Mouse (Mus musculus): ENCODE data around the gene Dpf3. TPM values are rescaled to one million over a fixed set of nuclear protein-coding genes. Genes with fewer than 3 reads are reported as not detected.

Gene Dpf3
- polyA plus RNA-seq, 1 experiment from 2014 or later: not detected

DNA sequence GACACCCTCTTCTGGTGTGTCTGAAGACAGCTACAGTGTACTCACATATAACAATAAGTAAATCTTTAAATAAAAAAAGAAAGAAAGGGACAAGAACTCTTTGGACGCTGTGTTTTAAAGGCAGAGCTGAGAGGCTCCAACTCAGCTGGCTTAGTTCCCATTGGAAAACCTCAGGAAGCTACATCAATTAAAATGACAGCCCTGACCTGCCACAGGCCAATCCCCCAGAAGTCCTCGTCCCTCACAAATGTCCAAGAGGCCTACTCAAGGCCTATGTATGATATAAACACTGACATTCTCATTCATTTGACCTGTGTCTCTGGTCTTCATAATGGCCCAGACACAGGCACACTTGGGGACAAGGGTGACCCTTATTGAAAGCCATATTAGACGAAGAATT, 107.5 kb downstream of the Dpf3 start:
- H3K4me3 ChIP-seq (ENCODE audit: inconsistent target): no peak overlapping the region
- 71% methylated on average over 3 of the region's 3 CpGs for WGBS (ENCODE audit: missing documents)
- H3K27ac ChIP-seq: no peak overlapping the region

DNA sequence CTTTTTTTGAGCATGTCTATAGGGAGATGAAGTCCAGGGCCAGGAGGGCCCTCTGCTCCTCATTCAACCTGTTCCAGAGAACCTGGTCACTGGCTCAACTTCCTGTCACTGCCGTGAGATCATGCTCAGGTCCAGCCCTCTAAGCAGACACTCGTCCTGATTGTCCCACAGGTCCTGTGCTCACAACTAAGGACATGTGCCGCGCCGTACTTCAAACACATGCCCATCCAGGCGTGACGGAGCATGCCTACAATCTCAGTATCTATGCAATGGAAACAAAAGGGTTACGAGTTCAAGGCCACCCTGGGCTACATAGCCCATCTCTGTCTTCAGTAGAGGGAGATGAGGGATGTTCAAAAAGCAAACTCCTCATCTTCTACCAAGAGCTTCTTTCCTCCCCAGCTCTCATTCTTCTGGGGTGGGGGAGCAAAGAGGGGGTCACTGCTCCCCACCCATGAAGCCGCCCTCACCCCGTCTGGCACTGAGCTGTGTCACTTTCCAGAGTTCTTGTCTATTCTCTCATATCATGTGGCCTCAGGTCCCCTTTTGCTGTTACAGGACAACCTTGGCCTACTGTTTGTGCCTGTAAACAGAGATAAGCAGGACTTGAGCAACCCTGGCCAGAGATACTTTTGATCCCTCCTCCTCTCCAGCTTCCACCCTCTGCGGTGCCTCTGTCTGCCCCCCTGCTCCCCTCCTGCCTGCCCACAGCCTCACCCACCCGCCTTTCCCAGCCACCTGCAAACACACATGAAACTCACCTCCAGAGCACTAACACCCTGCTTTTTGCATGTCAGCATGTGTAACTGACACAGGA, 112.3 kb downstream of the Dpf3 start:
- no peak overlapping the region for H3K27ac ChIP-seq
- H3K79me2 ChIP-seq (ENCODE audit: inconsistent target): no peaks in the 10 kb centered on the region
- H3K36me3 ChIP-seq (ENCODE audit: inconsistent target): no peaks in the 10 kb centered on the region
- WGBS (ENCODE audit: missing documents): 71% methylated on average over 12 of the region's 12 CpGs
- H3K4me3 ChIP-seq (ENCODE audit: inconsistent target): no peak overlapping the region

More for the DNA sequence above, 107.5 kb downstream of the Dpf3 start:
- Histone ChIP-seq H3K79me2 (ENCODE audit: inconsistent target) (no peaks in the 10 kb centered on the region), H3K36me3 (ENCODE audit: inconsistent target) (no peaks in the 10 kb centered on the region)

DNA sequence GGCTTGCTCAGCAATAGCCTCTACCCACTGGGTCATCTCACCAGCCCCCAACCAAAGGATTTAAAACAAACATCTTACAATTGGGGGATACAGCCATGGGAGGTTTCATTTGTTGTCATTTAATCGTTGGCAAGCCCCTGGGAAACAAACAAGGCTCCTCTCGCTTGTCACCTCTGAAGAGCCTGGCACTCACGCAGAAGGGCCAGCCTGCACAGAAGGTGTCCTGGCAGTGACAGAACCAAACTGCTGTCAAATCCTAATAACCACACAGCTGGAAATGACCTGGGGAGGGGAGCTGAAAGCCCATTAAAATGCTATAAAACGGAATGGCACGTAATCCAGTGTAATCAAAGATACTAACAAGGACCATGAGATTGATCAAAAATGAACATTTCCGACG, 114.4 kb downstream of the Dpf3 start:
- H3K79me2 ChIP-seq (ENCODE audit: inconsistent target): no peaks in the 10 kb centered on the region
- H3K4me3 ChIP-seq (ENCODE audit: inconsistent target): no peak overlapping the region
- no peaks in the 10 kb centered on the region for H3K36me3 ChIP-seq (ENCODE audit: inconsistent target)
- no peak overlapping the region for H3K27ac ChIP-seq
- WGBS (ENCODE audit: missing documents): 89% methylated on average over 7 of the region's 7 CpGs

DNA sequence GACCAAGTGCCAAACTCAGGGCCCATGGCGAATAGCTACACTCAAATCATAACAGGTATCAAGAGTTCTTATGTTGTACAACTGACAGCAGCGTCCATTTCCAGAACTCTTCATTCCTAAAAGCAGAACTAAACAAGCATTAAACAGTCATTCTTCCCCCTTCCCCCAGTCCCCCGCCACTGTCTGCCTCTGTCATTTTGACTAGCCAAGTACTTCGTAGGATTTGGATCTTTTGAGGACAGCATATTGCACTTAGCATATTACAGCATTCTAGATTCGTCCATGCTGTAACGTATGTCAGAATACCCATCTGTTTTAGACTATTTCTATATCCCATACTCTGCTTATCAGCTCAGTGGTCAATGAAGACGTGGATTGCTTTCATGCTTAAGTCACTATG, 115.2 kb downstream of the Dpf3 start:
- WGBS (ENCODE audit: missing documents): 72% methylated on average over 7 of the region's 7 CpGs
- no peak overlapping the region for H3K4me3 ChIP-seq (ENCODE audit: inconsistent target)
- H3K79me2 ChIP-seq (ENCODE audit: inconsistent target): no peaks in the 10 kb centered on the region
- H3K36me3 ChIP-seq (ENCODE audit: inconsistent target): no peaks in the 10 kb centered on the region
- H3K27ac ChIP-seq: no peak overlapping the region

DNA sequence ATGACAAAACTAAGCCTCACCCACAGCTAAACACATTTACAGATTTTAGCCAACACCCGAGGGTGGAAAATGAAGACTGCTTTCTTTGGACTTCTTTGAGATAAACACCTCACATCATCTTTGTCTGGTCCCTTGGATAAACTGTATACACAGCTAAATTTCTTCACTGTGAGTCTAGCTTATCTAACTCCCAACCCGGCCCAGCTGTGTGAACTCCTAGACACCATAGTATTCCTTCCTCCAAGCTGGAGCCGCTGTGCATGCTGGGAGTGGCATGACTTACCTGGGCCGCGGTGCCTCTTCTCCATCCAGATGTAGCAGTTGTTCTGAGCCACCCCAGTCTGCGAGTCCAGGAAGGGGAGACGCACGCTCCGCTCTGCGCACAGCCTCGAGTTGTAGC, 117.3 kb downstream of the Dpf3 start:
- Histone ChIP-seq H3K79me2 (ENCODE audit: inconsistent target) (no peaks in the 10 kb centered on the region), H3K4me3 (ENCODE audit: inconsistent target) (no peak overlapping the region), H3K27ac (no peak overlapping the region), H3K36me3 (ENCODE audit: inconsistent target) (no peaks in the 10 kb centered on the region)
- WGBS (ENCODE audit: missing documents): 94% methylated on average over 11 of the region's 11 CpGs

DNA sequence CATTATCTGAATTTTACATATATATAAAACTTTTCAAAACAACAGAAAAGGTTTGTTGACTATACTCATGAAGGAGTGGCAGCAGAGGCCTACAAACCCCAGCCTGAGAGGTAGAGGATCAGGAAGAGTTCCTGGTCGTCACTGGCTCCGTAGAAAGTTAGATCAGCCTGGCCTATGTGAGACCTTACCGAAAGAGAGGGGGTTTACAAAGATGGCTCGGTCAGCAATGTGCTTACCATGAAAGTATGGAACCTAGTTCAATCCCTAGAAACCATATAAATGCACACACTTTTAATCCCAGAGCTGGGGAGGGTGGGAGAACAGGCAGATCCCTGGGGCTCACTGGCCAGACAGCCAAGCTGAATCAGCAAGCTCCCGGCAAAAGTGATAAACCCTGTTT, 118.1 kb downstream of the Dpf3 start:
- H3K79me2 ChIP-seq (ENCODE audit: inconsistent target): no peaks in the 10 kb centered on the region
- WGBS (ENCODE audit: missing documents): 98% methylated on average over 5 of the region's 5 CpGs
- H3K4me3 ChIP-seq (ENCODE audit: inconsistent target): no peak overlapping the region
- H3K27ac ChIP-seq: no peak overlapping the region
- H3K36me3 ChIP-seq (ENCODE audit: inconsistent target): no peaks in the 10 kb centered on the region

DNA sequence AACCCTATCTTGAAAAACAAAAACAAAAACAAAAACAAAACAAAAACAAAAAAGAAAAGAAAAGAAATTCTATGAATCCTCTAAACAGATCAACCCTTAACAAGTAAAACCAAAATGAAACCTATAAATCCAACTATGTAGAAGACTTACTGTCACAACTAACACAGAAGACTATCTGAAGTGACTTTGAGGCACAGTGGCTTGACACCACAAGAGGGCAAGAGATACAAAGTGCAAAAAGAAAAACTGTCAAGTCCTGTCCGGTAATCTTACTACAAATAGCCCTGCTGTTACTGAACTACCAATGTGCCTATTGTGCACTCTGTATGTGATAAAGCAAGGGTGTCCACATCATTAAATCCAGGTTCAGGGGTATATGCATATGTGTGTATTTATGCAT, 120.0 kb downstream of the Dpf3 start:
- WGBS (ENCODE audit: missing documents): 100% methylated on average over 1 of the region's 1 CpGs
- Histone ChIP-seq H3K79me2 (ENCODE audit: inconsistent target) (no peaks in the 10 kb centered on the region), H3K27ac (no peak overlapping the region), H3K36me3 (ENCODE audit: inconsistent target) (no peaks in the 10 kb centered on the region), H3K4me3 (ENCODE audit: inconsistent target) (no peak overlapping the region)

DNA sequence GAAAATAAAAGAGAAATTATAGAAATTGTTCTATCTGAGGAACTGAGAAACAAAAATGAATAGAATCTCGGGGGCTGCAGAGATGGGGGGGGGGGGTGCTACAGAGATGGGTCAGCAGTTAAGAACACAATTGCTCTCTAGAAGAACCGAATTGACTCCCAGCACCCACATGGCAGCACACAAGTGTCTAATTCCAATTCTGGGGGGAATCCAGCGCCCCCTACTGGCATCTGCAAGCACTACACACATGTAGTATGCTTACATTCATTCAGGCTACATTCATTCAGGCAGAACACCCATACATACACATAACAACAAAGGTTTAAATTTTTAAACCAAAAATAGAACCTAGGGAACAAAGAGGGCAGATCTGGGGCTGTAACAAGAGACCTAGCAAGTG, 122.7 kb downstream of the Dpf3 start:
- no peak overlapping the region for H3K27ac ChIP-seq
- no peaks in the 10 kb centered on the region for H3K79me2 ChIP-seq (ENCODE audit: inconsistent target)
- H3K4me3 ChIP-seq (ENCODE audit: inconsistent target): no peak overlapping the region
- WGBS (ENCODE audit: missing documents): 64% methylated on average over 3 of the region's 3 CpGs
- no peaks in the 10 kb centered on the region for H3K36me3 ChIP-seq (ENCODE audit: inconsistent target)

DNA sequence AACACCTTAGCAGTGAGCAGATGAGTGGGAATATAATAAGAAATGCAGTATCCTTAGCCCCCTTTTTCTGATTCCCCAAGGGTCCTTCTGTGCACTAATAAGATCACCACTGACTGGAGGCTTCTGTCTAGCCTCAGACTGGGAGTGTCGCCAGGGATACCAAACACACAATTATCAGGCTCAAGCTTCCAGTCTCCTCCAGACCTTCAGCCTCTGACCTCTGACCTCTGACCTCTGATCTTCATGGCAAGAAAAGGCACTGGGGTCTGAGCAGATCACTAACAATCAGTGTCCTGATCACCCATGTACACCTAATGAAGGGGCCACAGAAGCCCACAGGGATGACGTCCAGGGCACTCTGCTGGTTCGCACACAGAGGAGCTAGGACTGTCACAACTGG, 125.7 kb downstream of the Dpf3 start:
- Histone ChIP-seq H3K27ac (no peak overlapping the region), H3K4me3 (ENCODE audit: inconsistent target) (no peak overlapping the region), H3K79me2 (ENCODE audit: inconsistent target) (no peaks in the 10 kb centered on the region), H3K36me3 (ENCODE audit: inconsistent target) (no peaks in the 10 kb centered on the region)
- 94% methylated on average over 3 of the region's 3 CpGs for WGBS (ENCODE audit: missing documents)

DNA sequence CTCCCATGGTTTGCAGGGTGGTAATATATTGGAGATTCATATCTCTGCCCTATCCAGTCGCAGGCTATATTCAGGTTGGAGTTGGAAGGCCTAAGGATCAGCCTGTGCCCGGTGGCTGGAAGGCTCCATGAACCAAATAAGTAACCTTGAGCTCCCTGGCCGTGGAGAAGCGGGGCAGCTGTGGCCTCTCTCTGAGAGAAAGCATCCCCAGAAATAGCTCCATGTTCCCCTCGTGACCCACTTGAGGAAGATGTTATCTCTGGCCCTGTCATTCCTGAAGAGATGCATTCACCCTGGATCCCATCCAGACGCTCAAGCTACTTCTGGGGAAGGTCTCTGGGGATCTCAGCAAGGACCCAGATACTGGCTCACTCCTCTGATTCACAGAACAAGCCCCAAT, 134.9 kb downstream of the Dpf3 start:
- WGBS (ENCODE audit: missing documents): 94% methylated on average over 6 of the region's 6 CpGs
- H3K4me3 ChIP-seq (ENCODE audit: inconsistent target): no peak overlapping the region

DNA sequence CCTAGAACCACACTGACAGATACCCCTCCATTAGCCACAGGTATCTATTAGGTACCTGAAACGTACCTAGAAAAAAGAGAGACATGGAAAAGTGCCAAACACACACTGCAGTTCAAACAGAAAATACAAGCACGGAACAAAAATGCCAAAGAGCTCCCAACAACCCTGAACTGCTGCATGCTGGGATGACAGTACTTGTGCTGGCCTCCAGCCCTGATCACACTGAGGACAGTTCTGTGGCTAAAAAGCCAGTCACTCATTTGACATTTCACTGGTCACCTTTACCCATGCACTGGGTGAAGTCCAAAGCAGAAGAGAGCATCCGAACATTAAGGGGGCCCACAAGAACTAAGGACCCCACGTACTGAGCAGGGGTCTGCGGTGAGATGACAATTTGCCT, 137.8 kb downstream of the Dpf3 start:
- 88% methylated on average over 5 of the region's 5 CpGs for WGBS (ENCODE audit: missing documents)
- H3K36me3 ChIP-seq (ENCODE audit: inconsistent target): no peaks in the 10 kb centered on the region
- no peak overlapping the region for H3K4me3 ChIP-seq (ENCODE audit: inconsistent target)
- no peak overlapping the region for H3K27ac ChIP-seq
- H3K79me2 ChIP-seq (ENCODE audit: inconsistent target): no peaks in the 10 kb centered on the region

More for the DNA sequence above, 134.9 kb downstream of the Dpf3 start:
- no peaks in the 10 kb centered on the region for H3K36me3 ChIP-seq (ENCODE audit: inconsistent target)
- no peak overlapping the region for H3K27ac ChIP-seq
- H3K79me2 ChIP-seq (ENCODE audit: inconsistent target): no peaks in the 10 kb centered on the region

DNA sequence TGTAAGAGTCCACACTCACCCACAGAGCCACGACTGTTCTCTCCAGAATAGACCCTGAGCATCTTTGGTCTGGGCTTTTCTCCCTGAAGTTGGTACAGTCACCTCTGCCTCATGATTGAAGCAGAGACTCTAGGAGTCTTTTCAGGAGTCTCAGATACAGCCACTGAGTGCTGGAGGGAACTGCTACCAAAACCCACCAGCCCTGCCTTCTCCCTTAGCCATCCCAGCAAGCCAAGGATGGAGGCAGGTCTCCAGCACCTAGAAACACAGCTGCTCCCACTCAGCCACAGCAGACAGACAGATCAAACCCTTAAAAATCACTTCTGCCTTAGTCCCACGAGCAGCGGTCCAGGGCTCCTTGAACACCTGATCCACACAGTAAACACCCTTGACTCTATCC, 139.3 kb downstream of the Dpf3 start:
- H3K36me3 ChIP-seq (ENCODE audit: inconsistent target): no peaks in the 10 kb centered on the region
- no peaks in the 10 kb centered on the region for H3K79me2 ChIP-seq (ENCODE audit: inconsistent target)
- H3K4me3 ChIP-seq (ENCODE audit: inconsistent target): no peak overlapping the region
- 85% methylated on average over 3 of the region's 3 CpGs for WGBS (ENCODE audit: missing documents)
- H3K27ac ChIP-seq: no peak overlapping the region

DNA sequence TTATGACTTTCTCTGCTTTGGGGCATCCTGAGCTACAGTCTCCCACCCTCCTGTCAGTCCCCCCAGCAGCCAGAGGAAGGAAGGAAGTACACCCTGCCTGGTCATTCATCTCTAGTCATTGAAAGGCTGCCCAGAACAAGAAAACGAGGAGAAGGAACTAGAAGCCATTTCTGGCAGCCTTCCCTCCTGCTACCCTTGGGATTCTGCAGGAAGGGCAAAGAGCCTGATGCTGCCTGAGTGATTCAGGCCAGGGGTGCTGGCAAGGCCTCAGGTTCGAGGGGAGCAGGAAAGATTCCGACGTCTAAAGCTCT, 144.7 kb downstream of the Dpf3 start:
- H3K4me3 ChIP-seq (ENCODE audit: inconsistent target): no peak overlapping the region
- no peak overlapping the region for H3K27ac ChIP-seq
- 47% methylated on average over 4 of the region's 4 CpGs for WGBS (ENCODE audit: missing documents)
- H3K36me3 ChIP-seq (ENCODE audit: inconsistent target): no peaks in the 10 kb centered on the region
- no peaks in the 10 kb centered on the region for H3K79me2 ChIP-seq (ENCODE audit: inconsistent target)

DNA sequence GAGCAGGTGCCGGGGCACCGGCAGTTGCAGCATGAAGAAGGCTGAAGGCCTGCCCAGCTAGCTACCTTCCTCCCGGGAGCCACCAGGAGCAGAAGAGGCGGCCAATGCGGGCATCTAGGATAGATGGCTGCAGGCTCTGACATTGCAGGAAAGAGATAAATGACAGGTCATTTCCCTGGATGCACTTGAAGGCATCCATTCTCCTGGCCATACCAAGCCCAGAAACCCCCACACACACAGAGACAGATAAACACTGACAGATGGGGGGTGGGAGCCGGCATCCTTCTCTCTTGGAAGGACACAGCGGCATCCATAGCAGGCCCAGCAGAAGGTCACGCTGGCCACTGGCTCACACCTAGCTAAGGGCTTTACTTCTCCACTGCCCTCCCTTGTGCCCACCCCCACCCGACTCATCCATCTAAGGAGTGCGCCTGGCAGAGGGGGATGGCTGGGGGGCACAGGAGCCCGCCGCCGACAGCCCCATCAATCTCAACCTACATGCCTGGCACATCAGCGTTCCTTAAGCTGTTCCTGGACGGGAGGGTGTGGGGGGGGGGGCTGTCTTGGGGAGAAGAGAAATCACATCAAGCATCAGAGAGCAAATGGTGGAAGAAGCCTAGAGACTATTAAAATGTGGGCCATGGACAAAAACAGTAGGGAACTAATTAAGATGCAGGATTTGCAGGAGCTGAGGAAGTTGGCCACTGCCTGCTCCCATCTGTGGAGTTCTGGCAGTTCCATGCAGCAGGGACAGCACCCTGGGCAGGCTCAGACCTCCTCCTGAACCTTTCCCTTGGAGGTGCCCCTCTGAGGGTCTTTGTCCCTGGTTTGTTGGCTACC, 145.3 kb downstream of the Dpf3 start:
- H3K4me3 ChIP-seq (ENCODE audit: inconsistent target): no peak overlapping the region
- 92% methylated on average over 14 of the region's 15 CpGs for WGBS (ENCODE audit: missing documents)
- H3K36me3 ChIP-seq (ENCODE audit: inconsistent target): no peaks in the 10 kb centered on the region
- H3K27ac ChIP-seq: no peak overlapping the region
- H3K79me2 ChIP-seq (ENCODE audit: inconsistent target): no peaks in the 10 kb centered on the region

DNA sequence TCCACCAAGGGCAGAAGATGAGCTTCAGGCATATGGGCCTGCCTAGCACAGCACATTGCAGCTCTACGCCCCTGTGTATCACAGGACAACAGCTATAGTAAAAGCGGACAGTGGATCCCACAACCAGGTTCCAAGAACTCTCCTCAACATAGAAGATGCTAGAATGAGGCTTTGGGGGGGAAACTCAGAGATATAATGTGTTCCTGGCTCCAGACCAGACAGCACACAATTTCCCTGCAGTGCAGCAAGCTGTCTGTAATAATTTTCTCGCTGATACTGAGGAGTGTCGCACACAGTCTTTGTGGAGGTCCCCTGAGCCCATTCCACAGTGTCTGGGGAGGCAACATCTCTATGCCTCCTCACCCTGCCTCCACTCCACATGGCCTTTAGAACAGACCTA, 146.6 kb downstream of the Dpf3 start:
- Histone ChIP-seq H3K27ac (no peak overlapping the region), H3K36me3 (ENCODE audit: inconsistent target) (no peaks in the 10 kb centered on the region), H3K79me2 (ENCODE audit: inconsistent target) (no peaks in the 10 kb centered on the region), H3K4me3 (ENCODE audit: inconsistent target) (no peak overlapping the region)
- WGBS (ENCODE audit: missing documents): 95% methylated on average over 4 of the region's 4 CpGs

Data from macrophage (primary cell).